Mouse (Mus musculus): ENCODE measurements around the gene Tmem59l.

DNA sequence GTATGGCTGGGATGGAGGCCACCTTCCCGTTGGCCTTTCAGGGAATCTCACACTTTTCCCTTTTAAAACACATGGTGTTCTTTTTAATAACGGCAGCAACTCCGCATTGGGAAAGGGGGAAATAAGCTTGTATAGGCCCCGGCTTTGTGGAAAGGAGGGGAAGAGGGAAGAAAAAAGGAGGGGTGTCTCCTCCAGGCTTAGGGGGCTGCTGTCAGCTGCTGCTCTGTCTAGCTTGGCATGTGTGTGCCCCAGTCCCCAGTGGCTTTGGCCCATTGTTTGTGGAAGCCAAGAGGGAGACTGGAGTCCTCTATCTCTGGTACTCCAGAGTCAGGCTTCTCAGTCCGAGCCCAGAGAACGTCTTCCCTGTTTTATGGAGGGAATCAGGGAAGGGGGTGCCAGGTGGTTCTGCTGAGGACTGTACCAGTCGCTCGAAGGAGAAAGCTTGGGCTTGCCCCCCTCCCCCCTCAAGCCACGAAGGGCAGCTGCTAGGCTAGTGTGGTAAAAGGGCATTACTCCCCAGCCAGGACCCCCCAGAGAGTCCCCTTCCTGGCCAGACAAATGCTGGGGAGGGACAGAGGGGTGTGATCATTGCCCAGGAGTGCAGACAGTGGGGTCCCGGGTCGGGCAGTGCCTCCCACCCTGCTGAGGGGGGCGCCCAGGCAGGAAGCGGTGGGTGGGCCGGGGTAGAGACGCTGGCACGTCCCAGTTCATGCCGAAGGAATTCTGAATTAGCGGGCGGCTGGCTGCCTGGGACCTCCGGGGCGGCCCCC, 8.0 kb upstream of the Tmem59l start:
- TF ChIP-seq POLR2A (IDR thresholded peaks at IDR 0.05; ENCODE audit: borderline replicate concordance, extremely low read depth, insufficient read depth, insufficient read length, poor library complexity, severe bottlenecking) (no peak), CTCF (IDR thresholded peaks at IDR 0.05; ENCODE audit: borderline replicate concordance, extremely low read depth, insufficient read depth, insufficient read length) (no peak)
